Mouse (Mus musculus) lung, embryonic 15.5 days (tissue): Measurements from ENCODE around the gene Gm11084. TPM values are rescaled to one million over a fixed set of nuclear protein-coding genes. Genes with fewer than 3 reads are reported as not detected.
A peak's percentile ranks its signal among the peaks of the same experiment; 100 is the strongest.
"Not testable (repeated sequence)": the region's sequence is repeated elsewhere in the genome, so short reads cannot be mapped to it uniquely, and the experiment has no call there.

Experiments used
- ATAC-seq: fragments of 200-750 bp; cut with Nextera tagmentation; 2 replicates; pipeline ENCODE4 v1.8.0; 2017; ENCODE audit warnings: moderate number of reproducible peaks, borderline replicate concordance; ENCODE audit not compliant: low FRiP score, low TSS enrichment; ENCODE audit errors: extremely low read depth
- H3K27ac ChIP-seq: fragments of 300-500 bp; sonication (generic); 2 replicates; pipeline ENCODE4 v1.5.1; 2015; ENCODE audit warnings: moderate library complexity, mild to moderate bottlenecking, inconsistent platforms
- H3K27me3 ChIP-seq: fragments of 300-500 bp; sonication (generic); 2 replicates; pipeline ENCODE4 v1.6.1; 2015; ENCODE audit warnings: inconsistent platforms
- H3K36me3 ChIP-seq: fragments of 300-500 bp; sonication (generic); 2 replicates; pipeline ENCODE4 v1.6.1; 2015; ENCODE audit warnings: inconsistent platforms
- H3K4me1 ChIP-seq: fragments of 300-500 bp; sonication (generic); 2 replicates; pipeline ENCODE4 v1.6.1; 2015; ENCODE audit warnings: inconsistent platforms
- H3K4me2 ChIP-seq: fragments of 300-500 bp; sonication (generic); 2 replicates; pipeline ENCODE4 v1.6.1; 2015; ENCODE audit warnings: inconsistent platforms, mild to moderate bottlenecking, moderate library complexity
- H3K4me3 ChIP-seq: fragments of 300-500 bp; sonication (generic); 2 replicates; pipeline ENCODE4 v1.5.1; 2015; ENCODE audit warnings: mild to moderate bottlenecking, inconsistent platforms
- H3K9ac ChIP-seq: fragments of 300-500 bp; sonication (generic); 2 replicates; pipeline ENCODE4 v1.6.1; 2015; ENCODE audit warnings: inconsistent platforms
- H3K9me3 ChIP-seq: fragments of 300-500 bp; sonication (generic); 2 replicates; pipeline ENCODE4 v1.6.1; 2016; ENCODE audit warnings: inconsistent platforms
- WGBS: fragments of 180-500 bp; shearing (Covaris S2); methylation state at CpG from one replicate; pipeline ENCODE4 v1.1.7; 2015; 5-methylcytosine and 5-hydroxymethylcytosine counted together
- polyA plus RNA-seq: library from polyadenylated mRNA; unstranded; fragments of >200 nt; fragmentation: Nextera tagmentation; extraction: Ambion mirVana; gene quantifications from 2 replicates; pipeline ENCODE4 v1.2.1, GENCODE M21; 2015

The Gm11084 gene
- polyA plus RNA-seq: not detected in 2 replicates

- Histone ChIP-seq H3K9me3 (no peaks in the 10 kb centered on the region; the same call in 1 of the 2 replicates), H3K27me3 (no peaks in the 10 kb centered on the region), H3K4me1 (peaks cover 2% of the 10 kb centered on the region), H3K36me3 (0 out of 2 replicates have a peak, but pooled peaks cover 2% of the 10 kb centered on the region), H3K9ac (no peak within 1 kb of the TSS), H3K4me2 (no peak within 1 kb of the TSS), H3K4me3 (no peak within 1 kb of the TSS), H3K27ac (no peak within 1 kb of the TSS)
- WGBS: 93% methylated on average over 5 of the region's 5 CpGs
- ATAC-seq: no peak
Measured at GRCm38 (mm10) chr2:72986616-72987015, at the start of gene Gm11084. Gene Gm11084, minus strand, starts transcription at chr2:72986716.

DNA sequence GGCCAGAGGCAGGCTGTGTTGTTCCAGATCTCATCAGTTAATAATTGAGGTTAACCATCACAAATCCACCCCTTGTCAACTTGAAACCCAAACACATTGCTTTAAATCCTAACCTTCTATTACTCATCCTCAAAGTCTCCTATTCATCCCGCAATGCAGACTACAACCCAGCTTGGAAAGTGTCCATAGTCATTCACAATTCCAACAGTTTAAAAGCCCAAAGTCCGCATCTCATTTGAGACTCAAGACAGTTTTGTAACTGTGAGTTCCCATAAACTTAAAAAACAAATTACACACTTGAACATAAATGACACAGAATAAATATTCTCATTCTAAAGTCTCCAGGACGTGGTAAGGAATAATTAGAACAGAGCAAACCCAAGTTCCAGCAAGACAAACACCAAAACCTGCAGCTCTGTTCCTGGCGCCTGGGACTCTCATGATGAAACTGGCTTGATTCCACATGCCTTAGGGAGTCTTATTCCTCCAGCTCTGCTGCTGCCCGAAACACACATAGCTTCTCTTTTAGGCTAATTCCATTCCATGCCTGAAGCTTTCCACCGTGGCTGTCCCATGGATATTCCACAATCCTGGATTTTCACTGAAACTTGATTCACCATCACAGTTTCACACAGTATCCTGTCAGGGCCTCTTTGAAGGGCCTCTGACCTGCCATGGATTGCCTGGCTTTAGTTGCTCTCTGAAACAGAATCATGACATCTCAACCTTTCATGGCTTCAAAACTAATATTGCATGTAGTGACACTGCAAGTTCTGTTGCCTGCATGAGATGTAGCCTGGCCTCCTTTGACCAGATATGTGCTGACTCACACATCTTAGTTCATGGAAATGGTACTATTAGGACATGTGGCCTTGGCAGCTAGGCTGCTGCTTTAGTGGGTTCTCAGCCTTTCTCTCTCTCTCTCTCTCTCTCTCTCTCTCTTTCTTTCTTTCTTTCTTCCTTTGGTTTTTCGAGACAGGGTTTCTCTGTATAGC lies 44.8 kb upstream of the Gm11084 start:
- no peak overlapping the region for H3K4me3 ChIP-seq
- H3K36me3 ChIP-seq: no peaks in the 10 kb centered on the region
- ATAC-seq: no peak
- WGBS: 72% methylated on average over 7 of the region's 7 CpGs
- H3K27ac ChIP-seq: no peak overlapping the region
- H3K9me3 ChIP-seq: no peaks in the 10 kb centered on the region
- H3K27me3 ChIP-seq: no peaks in the 10 kb centered on the region
- H3K9ac ChIP-seq: no peak overlapping the region
- H3K4me2 ChIP-seq: no peak overlapping the region
- H3K4me1 ChIP-seq: no peaks in the 10 kb centered on the region

DNA sequence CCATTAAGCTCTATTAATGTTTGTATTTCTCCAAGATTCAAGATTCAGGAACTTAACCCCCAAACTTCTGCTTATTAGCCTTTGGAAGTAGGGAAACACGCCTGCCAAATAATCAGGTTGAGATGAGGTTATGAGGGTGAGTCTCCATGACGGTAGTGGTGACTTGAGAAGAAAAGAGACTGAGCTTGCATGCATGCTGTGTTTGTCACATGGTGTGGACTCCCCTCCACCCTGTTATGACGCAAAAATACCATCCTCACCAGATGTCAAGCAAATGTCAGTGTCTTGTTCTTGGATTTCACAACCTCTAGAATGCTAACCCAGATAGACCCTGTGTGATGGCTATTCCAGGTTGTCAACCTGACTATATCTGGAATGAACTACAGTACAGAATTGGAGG lies 43.3 kb upstream of the Gm11084 start:
- WGBS: 90% methylated on average over 3 of the region's 3 CpGs
- H3K27ac ChIP-seq: no peak overlapping the region
- no peak for ATAC-seq
- H3K4me2 ChIP-seq: no peak overlapping the region
- H3K36me3 ChIP-seq: no peaks in the 10 kb centered on the region
- H3K27me3 ChIP-seq: no peaks in the 10 kb centered on the region
- H3K4me3 ChIP-seq: no peak overlapping the region
- H3K4me1 ChIP-seq: no peaks in the 10 kb centered on the region
- H3K9me3 ChIP-seq: no peaks in the 10 kb centered on the region
- no peak overlapping the region for H3K9ac ChIP-seq

DNA sequence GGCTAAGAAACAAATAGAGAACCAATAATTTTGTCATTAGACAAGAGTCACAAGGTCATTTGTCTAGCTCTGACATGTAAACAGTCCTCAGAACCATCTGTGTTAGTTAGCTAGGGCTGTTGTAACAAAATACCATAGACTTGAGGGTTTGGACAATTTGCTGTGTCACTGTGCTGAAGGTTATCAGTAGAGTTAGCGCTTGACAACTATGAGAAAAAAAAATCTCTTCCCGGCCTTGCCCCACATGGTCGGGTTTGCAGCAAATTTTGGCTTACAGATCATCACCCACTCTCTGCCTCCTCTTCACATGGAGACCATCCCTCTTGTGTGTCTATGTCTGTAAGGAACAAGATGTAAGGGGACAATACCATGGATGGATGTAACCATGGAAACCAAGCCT lies 41.5 kb upstream of the Gm11084 start:
- no peaks in the 10 kb centered on the region for H3K27me3 ChIP-seq
- no peak overlapping the region for H3K4me3 ChIP-seq
- no peak for ATAC-seq
- no peak overlapping the region for H3K4me2 ChIP-seq
- no peak overlapping the region for H3K27ac ChIP-seq
- H3K36me3 ChIP-seq: no peaks in the 10 kb centered on the region
- no peaks in the 10 kb centered on the region for H3K4me1 ChIP-seq
- H3K9me3 ChIP-seq: no peaks in the 10 kb centered on the region
- 43% methylated on average over 3 of the region's 3 CpGs for WGBS
- H3K9ac ChIP-seq: no peak overlapping the region

GRCm38 (mm10) chr2:73027126-73027525 lies 40.6 kb upstream of the Gm11084 start:
- Histone ChIP-seq H3K4me3 (no peak overlapping the region), H3K36me3 (no peaks in the 10 kb centered on the region), H3K9ac (no peak overlapping the region), H3K4me2 (no peak overlapping the region), H3K4me1 (no peaks in the 10 kb centered on the region), H3K9me3 (no peaks in the 10 kb centered on the region), H3K27me3 (no peaks in the 10 kb centered on the region), H3K27ac (no peak overlapping the region)
- 27% methylated on average over 3 of the region's 3 CpGs for WGBS
- ATAC-seq: no peak

DNA sequence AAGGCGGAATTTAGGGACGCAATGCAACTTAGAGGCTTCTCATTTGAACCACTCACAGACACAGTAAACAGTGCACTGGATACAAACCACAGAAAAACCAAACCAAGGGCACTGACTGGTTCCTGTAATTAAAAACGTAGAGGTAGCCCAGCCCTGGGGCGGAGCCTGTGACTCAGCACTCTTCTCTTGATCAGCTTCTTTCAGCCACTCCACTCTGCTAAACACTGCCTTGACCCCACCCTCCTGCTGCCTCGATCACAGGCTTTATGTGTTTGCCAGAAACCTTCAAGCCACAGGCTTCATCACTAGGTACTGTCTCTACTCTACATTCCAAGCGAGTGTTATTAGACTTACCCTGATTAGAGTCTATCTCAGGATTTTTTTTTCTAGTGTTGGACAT lies 37.3 kb upstream of the Gm11084 start:
- Histone ChIP-seq H3K27me3 (no peaks in the 10 kb centered on the region), H3K36me3 (no peaks in the 10 kb centered on the region), H3K4me3 (no peak overlapping the region), H3K9ac (no peak overlapping the region), H3K27ac (no peak overlapping the region), H3K4me1 (no peaks in the 10 kb centered on the region), H3K9me3 (no peaks in the 10 kb centered on the region), H3K4me2 (no peak overlapping the region)
- ATAC-seq: peak; percentile 65; the same call in 1 of the 2 replicates
- WGBS: 45% methylated on average over 6 of the region's 6 CpGs

- Histone ChIP-seq H3K9ac (no peak overlapping the region), H3K27me3 (no peaks in the 10 kb centered on the region), H3K4me1 (no peaks in the 10 kb centered on the region), H3K27ac (no peak overlapping the region), H3K9me3 (no peaks in the 10 kb centered on the region), H3K4me2 (no peak overlapping the region), H3K36me3 (no peaks in the 10 kb centered on the region), H3K4me3 (no peak overlapping the region)
- ATAC-seq: no peak
- 73% methylated on average over 6 of the region's 6 CpGs for WGBS
Measured at GRCm38 (mm10) chr2:73021046-73021445, 34.5 kb upstream of the Gm11084 start.

DNA sequence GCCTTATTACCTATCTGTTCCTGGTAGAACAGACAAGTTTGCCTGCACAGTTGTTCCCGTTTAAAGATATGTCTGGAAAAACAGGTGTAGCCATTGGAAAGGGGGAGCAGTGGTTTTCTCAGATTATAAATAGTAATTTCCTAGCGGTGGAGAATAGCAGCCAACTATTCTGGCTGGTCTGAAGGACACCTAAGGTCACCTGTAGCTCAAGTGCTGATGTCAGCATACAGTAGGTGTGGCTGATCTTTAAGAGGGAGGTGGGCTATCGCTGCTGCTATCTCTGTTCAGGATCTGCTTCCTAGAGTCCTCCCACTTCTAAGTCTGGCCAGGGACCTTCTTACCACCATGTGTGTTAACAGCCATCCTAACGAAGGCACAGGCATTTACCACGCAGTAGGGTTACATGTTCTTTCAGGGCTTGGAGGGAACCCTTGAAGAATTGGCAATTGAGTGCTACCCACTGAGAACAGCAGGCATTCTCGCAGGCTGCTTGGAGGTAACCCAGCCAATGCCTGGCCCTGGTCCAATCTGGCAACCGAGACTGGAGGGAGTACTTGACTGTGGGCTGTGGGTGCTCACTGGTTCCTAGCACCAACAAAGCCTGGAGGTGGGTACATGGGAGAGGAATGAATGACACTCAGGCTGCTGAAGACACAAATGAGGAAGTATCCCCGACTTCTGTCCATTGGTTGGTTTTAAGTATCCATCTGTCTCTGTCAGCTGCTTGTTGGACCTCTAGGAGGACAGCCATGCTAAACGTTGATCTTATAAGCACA lies 33.0 kb upstream of the Gm11084 start:
- H3K4me2 ChIP-seq: no peak overlapping the region
- no peak overlapping the region for H3K4me3 ChIP-seq
- no peaks in the 10 kb centered on the region for H3K9me3 ChIP-seq
- H3K27ac ChIP-seq: no peak overlapping the region
- no peaks in the 10 kb centered on the region for H3K27me3 ChIP-seq
- 47% methylated on average over 9 of the region's 9 CpGs for WGBS
- H3K36me3 ChIP-seq: no peaks in the 10 kb centered on the region
- no peak for ATAC-seq
- no peak overlapping the region for H3K9ac ChIP-seq
- no peaks in the 10 kb centered on the region for H3K4me1 ChIP-seq

GRCm38 (mm10) chr2:73014063-73014462 lies 27.5 kb upstream of the Gm11084 start:
- H3K27ac ChIP-seq, H3K9ac ChIP-seq, H3K27me3 ChIP-seq, H3K4me3 ChIP-seq, ATAC-seq, H3K4me2 ChIP-seq, H3K9me3 ChIP-seq, H3K4me1 ChIP-seq, H3K36me3 ChIP-seq: not testable (repeated sequence)
- WGBS: 66% methylated on average over 9 of the region's 9 CpGs

- Histone ChIP-seq H3K4me1 (no peaks in the 10 kb centered on the region), H3K36me3 (no peaks in the 10 kb centered on the region)
Measured at GRCm38 (mm10) chr2:73012636-73013035, 26.1 kb upstream of the Gm11084 start.

DNA sequence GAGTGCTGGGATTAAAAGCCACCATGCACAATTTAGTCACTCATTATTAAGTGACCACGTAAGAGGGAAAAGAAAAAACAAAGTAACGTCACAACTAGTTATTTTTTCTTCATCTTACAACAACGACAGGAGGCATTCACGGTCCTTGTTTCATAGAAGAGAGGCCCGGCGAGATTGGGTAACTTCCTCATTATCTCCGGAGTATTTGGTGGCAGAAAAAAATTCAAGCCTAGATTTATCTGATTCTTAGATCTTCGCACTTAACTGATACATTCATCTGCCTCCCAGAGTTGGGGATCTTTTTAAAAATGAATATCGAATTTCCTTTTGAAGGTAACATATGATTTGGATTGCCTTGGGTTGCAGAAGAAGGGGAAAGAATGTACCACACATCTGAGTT lies 21.0 kb upstream of the Gm11084 start:
- H3K9ac ChIP-seq: no peak overlapping the region
- WGBS: 88% methylated on average over 9 of the region's 9 CpGs
- H3K4me2 ChIP-seq: no peak overlapping the region
- no peak overlapping the region for H3K4me3 ChIP-seq
- H3K27me3 ChIP-seq: no peaks in the 10 kb centered on the region
- ATAC-seq: no peak
- H3K27ac ChIP-seq: no peak overlapping the region
- peaks cover 31% of the 10 kb centered on the region for H3K4me1 ChIP-seq
- H3K9me3 ChIP-seq: peaks cover 5% of the 10 kb centered on the region
- no peaks in the 10 kb centered on the region for H3K36me3 ChIP-seq

More at GRCm38 (mm10) chr2:73012636-73013035, 26.1 kb upstream of the Gm11084 start:
- no peak overlapping the region for H3K27ac ChIP-seq
- no peak overlapping the region for H3K4me2 ChIP-seq
- H3K4me3 ChIP-seq: no peak overlapping the region
- ATAC-seq: no peak
- WGBS: 65% methylated on average over 18 of the region's 20 CpGs
- no peak overlapping the region for H3K9ac ChIP-seq
- no peaks in the 10 kb centered on the region for H3K27me3 ChIP-seq
- peaks cover 5% of the 10 kb centered on the region for H3K9me3 ChIP-seq
